Mouse (Mus musculus) neural tube, embryonic 14.5 days (tissue): Measurements from ENCODE around the gene Pck2. TPM values are rescaled to one million over a fixed set of nuclear protein-coding genes. Genes with fewer than 3 reads are reported as not detected.

Source experiments
- ATAC-seq: fragments of 200-750 bp; cut with Nextera tagmentation; 2 replicates; pipeline ENCODE4 v1.8.0; 2017; ENCODE audit warnings: low read depth, mild to moderate bottlenecking, moderate TSS enrichment, moderate library complexity
- H3K27ac ChIP-seq: fragments of 300-500 bp; sonication (generic); 2 replicates; pipeline ENCODE4 v1.5.1; 2014; ENCODE audit warnings: low read depth, mild to moderate bottlenecking, control low read depth, low read length, moderate library complexity, mixed read lengths
- H3K27me3 ChIP-seq: fragments of 300-500 bp; sonication (generic); 2 replicates; pipeline ENCODE4 v1.6.1; 2014; ENCODE audit warnings: low read length; ENCODE audit not compliant: control insufficient read depth, insufficient read depth
- H3K36me3 ChIP-seq: fragments of 300-500 bp; sonication (generic); 2 replicates; pipeline ENCODE4 v1.6.1; 2014; ENCODE audit warnings: low read length, mixed read lengths; ENCODE audit not compliant: control insufficient read depth, insufficient read depth
- H3K4me1 ChIP-seq: fragments of 300-500 bp; sonication (generic); 2 replicates; pipeline ENCODE4 v1.6.1; 2014; ENCODE audit warnings: low read length; ENCODE audit not compliant: control insufficient read depth, insufficient read depth
- H3K4me2 ChIP-seq: fragments of 300-500 bp; sonication (generic); 2 replicates; pipeline ENCODE4 v1.6.1; 2014; ENCODE audit warnings: mild to moderate bottlenecking, low read depth, low read length, control low read depth
- H3K4me3 ChIP-seq: fragments of 300-500 bp; sonication (generic); 2 replicates; pipeline ENCODE4 v1.5.1; 2014; ENCODE audit warnings: low read depth, low read length, control low read depth, mixed read lengths
- H3K9ac ChIP-seq: fragments of 300-500 bp; sonication (generic); replicated peaks from 2 replicates; pipeline ENCODE4 v1.6.1; 2014; ENCODE audit warnings: low read depth, mild to moderate bottlenecking, control low read depth, low read length, mixed read lengths
- H3K9me3 ChIP-seq: fragments of 300-500 bp; sonication (generic); 2 replicates; pipeline ENCODE4 v1.6.1; 2016; ENCODE audit warnings: low read length; ENCODE audit not compliant: control insufficient read depth
- WGBS: fragments of 180-500 bp; shearing (Covaris S2); extraction: QIAGEN DNeasy Blood & Tissue Kit; methylation state at CpG from one replicate; pipeline ENCODE4 v1.1.7; 2014; 5-methylcytosine and 5-hydroxymethylcytosine counted together
- polyA plus RNA-seq: library from polyadenylated mRNA; unstranded; fragments of >200 nt; fragmentation: Nextera tagmentation; extraction: Ambion mirVana; gene quantifications from 2 replicates; pipeline ENCODE4 v1.2.1, GENCODE M21; 2014

Gene Pck2
- polyA plus RNA-seq, 1 experiment from 2014 or later, result 19.5 TPM

DNA sequence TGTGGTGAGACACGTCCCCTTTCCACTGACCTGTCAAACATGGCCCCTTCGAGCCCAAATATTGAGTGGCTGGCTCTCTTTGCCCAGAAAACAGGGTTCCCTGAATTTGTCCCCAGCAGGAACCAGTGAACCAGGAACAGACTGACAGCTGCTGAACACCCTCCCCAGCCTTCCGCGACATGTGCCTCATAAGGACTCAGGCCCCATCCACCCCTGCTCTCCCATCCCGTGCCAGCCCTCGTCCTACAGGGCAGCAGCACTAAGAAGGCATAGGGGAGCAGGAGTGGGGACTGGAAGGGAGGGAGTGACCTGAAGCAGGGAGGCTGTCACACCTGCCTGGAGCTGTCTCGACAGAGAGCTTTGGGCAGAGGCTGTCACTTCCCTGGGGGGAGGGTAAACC is 32.3 kb upstream of the Pck2 start:
- Histone ChIP-seq H3K9me3 (no peaks in the 10 kb centered on the region), H3K27me3 (no peaks in the 10 kb centered on the region), H3K4me3 (no peak overlapping the region), H3K36me3 (no peaks in the 10 kb centered on the region), H3K4me1 (no peaks in the 10 kb centered on the region), H3K9ac (no peak overlapping the region), H3K4me2 (no peak overlapping the region), H3K27ac (no peak overlapping the region)
- no peak for ATAC-seq
- 52% methylated on average over 7 of the region's 7 CpGs for WGBS

DNA sequence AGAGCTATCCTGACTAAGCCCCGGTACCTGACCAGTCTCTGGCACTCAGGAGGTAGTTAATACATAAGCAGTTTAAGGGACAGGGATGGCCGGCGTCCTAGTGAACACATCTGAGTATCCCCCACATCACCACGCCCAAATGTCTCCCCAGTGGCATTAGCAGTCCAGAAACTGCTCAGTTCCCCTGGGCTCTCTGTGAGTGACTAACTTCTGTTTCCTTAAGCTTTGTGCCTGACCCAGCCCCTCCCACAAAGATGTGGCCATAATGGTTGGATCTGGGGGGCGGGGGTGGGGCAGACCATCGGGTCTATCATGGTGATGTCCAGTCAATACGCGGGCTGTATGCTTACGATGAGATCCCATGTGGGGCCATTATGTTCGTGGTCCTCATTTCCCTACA is 30.5 kb upstream of the Pck2 start:
- no peak for ATAC-seq
- Histone ChIP-seq H3K4me3 (no peak overlapping the region), H3K27ac (no peak overlapping the region), H3K27me3 (no peaks in the 10 kb centered on the region), H3K4me1 (no peaks in the 10 kb centered on the region), H3K9ac (no peak overlapping the region), H3K9me3 (no peaks in the 10 kb centered on the region), H3K36me3 (no peaks in the 10 kb centered on the region), H3K4me2 (no peak overlapping the region)
- 73% methylated on average over 10 of the region's 10 CpGs for WGBS

DNA sequence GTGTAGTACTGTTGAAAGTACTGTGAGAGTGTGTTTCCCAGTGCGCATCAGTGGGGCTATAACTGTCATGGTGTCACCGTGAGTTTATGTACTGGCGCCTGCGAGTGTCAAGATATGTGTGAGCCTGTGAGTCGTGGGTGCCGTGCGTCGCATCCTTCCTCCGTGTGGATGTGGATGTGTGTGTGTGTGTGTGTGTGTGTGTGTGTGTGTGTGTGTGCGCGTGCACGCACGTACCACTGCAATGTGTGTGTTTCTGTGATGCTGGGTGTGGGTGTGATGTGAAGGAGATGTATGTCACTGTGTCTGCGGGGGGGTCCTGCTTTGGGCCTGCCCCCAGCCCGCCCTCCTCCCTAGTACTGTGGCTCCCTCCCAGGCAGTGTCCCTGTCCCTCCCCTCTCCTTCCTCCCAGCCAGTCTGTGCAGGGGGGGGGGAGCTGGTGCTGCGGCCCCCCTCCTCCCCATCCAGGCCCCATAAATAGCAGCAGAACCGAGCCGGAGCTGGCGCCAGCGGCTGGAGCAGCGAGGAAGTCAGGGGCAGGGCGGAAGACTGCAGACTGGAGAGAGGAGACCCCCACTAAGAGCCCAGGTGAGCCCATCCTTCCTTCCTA is 29.8 kb upstream of the Pck2 start, which contains the start of gene Cpne6:
Gene Cpne6, plus strand, starts transcription at position 321 of the 607 bp plus-strand sequence.
- Histone ChIP-seq H3K27ac (no peak within 1 kb of the TSS), H3K36me3 (no peaks in the 10 kb centered on the region), H3K9ac (no peak within 1 kb of the TSS), H3K4me1 (no peaks in the 10 kb centered on the region), H3K4me2 (no peak within 1 kb of the TSS), H3K4me3 (no peak within 1 kb of the TSS), H3K27me3 (no peaks in the 10 kb centered on the region), H3K9me3 (no peaks in the 10 kb centered on the region)
- 0 out of 2 replicates have a peak, but pooled peaks have one; percentile 16 for ATAC-seq
- WGBS, result 68% methylated on average over 21 of the region's 22 CpGs

DNA sequence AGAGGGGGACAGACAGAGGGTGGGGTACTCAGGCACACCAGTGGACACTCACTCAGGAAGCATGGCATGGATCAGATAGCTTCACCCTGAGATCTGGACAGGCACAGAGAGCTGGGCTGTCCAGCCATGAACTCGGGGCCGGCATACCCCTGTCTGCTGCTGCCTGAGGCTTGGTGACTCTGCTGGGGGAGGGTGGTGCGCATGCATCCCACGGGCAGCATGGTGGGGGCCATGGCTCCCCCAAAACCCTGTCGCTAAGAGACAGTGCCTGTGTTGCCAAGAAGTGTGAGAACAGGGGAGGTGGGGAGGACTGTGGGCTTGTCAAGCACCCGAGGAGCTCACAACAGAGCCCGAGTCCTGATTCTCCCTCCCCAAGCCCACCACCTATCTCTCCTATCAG is 29.0 kb upstream of the Pck2 start:
- Histone ChIP-seq H3K27ac (no peak overlapping the region), H3K9ac (no peak overlapping the region), H3K27me3 (no peaks in the 10 kb centered on the region), H3K4me1 (no peaks in the 10 kb centered on the region), H3K36me3 (no peaks in the 10 kb centered on the region), H3K9me3 (no peaks in the 10 kb centered on the region), H3K4me3 (no peak overlapping the region), H3K4me2 (no peak overlapping the region)
- ATAC-seq, result peak; percentile 29; the same call in 1 of the 2 replicates
- WGBS, result 53% methylated on average over 7 of the region's 7 CpGs

DNA sequence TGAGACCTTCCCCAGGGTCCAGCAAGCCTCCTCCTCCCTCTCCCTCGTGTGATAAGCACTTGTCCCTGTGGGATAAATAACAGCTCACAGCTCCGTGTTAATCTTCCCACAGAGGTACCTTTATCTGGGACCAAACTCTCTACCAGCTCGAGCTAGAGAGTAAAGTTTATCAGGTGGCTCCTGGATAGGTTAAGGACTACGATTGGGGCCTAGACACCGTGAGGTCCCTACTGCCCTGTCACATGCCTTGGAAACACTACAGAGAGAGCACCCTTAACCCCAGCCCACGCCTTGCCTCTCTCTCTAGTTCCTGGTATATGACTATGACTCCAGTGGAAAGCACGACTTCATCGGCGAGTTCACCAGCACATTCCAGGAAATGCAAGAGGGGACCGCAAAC is 26.1 kb upstream of the Pck2 start:
- no peak overlapping the region for H3K27ac ChIP-seq
- no peak overlapping the region for H3K4me3 ChIP-seq
- H3K9ac ChIP-seq, result no peak overlapping the region
- ATAC-seq, result no peak
- no peak overlapping the region for H3K4me2 ChIP-seq
- no peaks in the 10 kb centered on the region for H3K9me3 ChIP-seq
- WGBS, result 72% methylated on average over 10 of the region's 10 CpGs
- H3K27me3 ChIP-seq, result no peaks in the 10 kb centered on the region
- no peaks in the 10 kb centered on the region for H3K36me3 ChIP-seq
- H3K4me1 ChIP-seq, result no peaks in the 10 kb centered on the region

DNA sequence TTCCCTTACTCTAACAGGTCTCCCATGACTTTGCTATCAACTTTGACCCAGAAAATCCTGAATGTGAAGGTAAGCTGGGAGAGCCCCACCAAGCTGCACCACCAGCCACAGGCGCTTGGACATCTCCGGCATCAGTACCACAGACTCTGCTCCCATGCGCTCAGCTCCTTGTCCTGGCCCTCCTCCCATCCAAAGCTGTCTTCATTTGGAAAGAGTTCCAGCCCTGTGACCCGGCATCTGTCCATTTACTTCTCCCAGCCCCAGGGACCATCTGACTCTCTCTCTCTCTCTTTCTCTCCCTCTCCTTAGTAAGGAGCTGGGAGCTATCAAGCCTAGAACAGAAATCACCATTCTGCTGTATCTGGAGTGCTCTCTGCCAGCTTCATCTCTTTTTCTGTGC is 24.2 kb upstream of the Pck2 start:
- no peaks in the 10 kb centered on the region for H3K4me1 ChIP-seq
- H3K27me3 ChIP-seq, result no peaks in the 10 kb centered on the region
- no peak overlapping the region for H3K4me3 ChIP-seq
- H3K4me2 ChIP-seq, result no peak overlapping the region
- no peak overlapping the region for H3K9ac ChIP-seq
- no peaks in the 10 kb centered on the region for H3K9me3 ChIP-seq
- 92% methylated on average over 4 of the region's 4 CpGs for WGBS
- H3K36me3 ChIP-seq, result no peaks in the 10 kb centered on the region
- no peak overlapping the region for H3K27ac ChIP-seq
- no peak for ATAC-seq

DNA sequence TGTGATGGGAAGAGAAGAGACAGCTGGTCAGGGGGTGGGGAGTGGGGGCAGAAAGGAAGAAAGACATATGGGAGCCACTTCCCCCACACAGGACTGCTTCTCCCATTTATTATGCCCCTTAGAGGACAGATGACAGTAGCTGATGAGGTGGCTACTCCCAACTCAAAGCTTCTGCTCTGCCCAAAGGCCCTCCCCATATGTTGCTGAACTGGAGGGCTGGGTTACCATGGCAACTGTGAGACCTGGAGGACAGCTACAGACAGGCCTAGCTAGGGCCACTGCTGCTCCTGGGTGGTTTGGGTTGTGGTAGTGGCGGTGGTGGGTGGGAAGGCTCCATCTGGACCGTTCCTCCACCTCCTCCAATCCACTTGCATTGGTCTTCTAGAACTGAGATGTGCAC is 21.2 kb upstream of the Pck2 start:
- H3K4me1 ChIP-seq, result no peaks in the 10 kb centered on the region
- no peaks in the 10 kb centered on the region for H3K27me3 ChIP-seq
- H3K9ac ChIP-seq, result no peak overlapping the region
- no peak overlapping the region for H3K27ac ChIP-seq
- 24% methylated on average over 2 of the region's 2 CpGs for WGBS
- H3K4me3 ChIP-seq, result no peak overlapping the region
- H3K36me3 ChIP-seq, result no peaks in the 10 kb centered on the region
- ATAC-seq, result peak; percentile 42
- H3K4me2 ChIP-seq, result no peak overlapping the region
- H3K9me3 ChIP-seq, result no peaks in the 10 kb centered on the region

DNA sequence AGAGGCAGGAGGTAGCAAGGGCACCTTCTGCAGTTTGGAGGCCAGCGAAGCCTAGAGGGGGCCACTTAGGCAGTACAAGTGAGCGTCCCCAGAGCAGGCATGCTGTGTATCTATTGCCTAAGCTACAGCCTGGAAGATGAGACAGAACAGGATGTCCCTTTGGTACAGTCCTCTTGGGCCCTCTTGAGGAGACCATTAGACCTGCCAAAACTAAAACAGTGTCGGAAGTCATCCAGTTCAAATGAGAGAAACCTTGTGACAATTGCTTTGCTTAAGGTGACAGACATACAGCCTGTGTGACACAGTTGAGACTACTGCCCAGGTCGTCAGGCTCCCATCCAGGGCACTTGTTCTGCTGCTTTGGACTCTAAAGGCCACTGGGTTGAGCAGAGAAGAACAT is 20.5 kb upstream of the Pck2 start:
- no peak overlapping the region for H3K9ac ChIP-seq
- no peaks in the 10 kb centered on the region for H3K9me3 ChIP-seq
- H3K27ac ChIP-seq, result no peak overlapping the region
- WGBS, result 61% methylated on average over 4 of the region's 4 CpGs
- H3K27me3 ChIP-seq, result no peaks in the 10 kb centered on the region
- no peaks in the 10 kb centered on the region for H3K36me3 ChIP-seq
- no peaks in the 10 kb centered on the region for H3K4me1 ChIP-seq
- no peak for ATAC-seq
- no peak overlapping the region for H3K4me2 ChIP-seq
- no peak overlapping the region for H3K4me3 ChIP-seq

DNA sequence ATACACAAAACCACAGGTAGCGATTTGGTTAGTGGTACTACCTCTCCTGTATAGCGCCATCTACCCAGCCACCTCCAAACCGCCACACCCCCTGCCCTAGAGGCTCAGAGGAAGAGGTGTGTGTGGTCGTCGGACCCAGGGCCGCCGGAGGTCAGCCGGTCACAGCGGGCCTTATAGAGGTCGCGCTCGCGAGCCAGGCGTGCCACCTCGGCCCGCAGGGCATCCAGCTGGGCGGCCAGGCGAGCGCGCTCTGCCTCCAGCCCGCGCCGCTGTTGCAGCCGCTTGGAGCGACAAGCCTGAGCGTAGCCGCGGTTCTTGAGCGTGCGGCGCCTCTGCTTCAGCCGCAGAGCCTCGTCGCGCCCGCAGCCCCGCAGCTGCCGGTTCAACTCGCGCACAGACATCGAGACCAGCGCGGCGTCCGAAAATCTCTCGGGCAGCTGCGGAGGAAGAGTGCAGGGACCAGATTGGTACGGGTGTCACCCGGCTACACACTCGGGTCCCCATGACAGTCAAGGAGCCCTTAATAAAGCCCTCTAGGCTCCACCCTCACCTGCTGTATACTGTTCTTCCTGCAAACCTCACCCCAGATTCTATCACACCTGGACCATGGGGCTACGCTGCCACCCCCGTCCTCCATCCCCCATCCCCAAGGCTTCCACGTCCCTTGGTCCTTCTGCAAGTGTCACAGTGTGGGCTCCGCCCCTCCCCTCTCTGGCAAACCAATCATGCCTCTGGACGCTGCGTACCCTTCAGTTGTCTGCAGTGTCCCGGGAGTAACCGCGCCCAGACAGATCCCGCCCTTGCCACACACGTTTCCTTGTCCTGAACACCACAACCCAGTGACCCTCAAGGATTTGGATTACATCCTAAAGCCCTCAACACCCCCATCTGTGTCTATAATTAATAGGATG is 19.4 kb upstream of the Pck2 start:
- Histone ChIP-seq H3K36me3 (no peaks in the 10 kb centered on the region), H3K4me2 (peak overlapping the region; percentile 86), H3K9ac (peak overlapping the region; percentile 74), H3K4me1 (no peaks in the 10 kb centered on the region), H3K9me3 (no peaks in the 10 kb centered on the region), H3K27me3 (no peaks in the 10 kb centered on the region), H3K27ac (peak overlapping the region; percentile 52), H3K4me3 (peak overlapping the region; percentile 47)
- under 1% methylated on average over 61 of the region's 61 CpGs for WGBS
- ATAC-seq, result peak; percentile 80
